Mouse (Mus musculus): ENCODE data around the gene Ankrd50.

DNA sequence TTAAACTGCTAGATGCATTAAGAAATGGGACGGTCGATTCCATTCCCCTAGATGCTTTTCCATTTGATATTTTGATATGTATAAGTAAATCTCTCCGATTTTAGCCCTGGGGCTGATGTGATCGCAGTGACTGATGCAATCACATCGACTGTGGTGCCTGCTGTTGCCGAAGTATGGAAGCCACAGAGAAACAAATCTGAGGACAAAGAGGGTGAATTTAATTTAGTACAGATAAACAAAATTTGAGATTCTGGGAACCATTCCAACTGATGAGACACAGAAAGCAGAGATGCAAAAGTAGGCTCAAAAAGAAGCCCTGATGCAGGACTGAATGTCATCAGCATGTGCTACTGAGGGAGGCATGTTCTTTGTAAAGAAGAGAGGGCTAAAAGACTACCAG lies 49.6 kb upstream of the Ankrd50 start:
- TF ChIP-seq CTCF (IDR thresholded peaks at IDR 0.05; ENCODE audit: borderline replicate concordance, insufficient read depth, low read length) (no peak), POLR2A (IDR thresholded peaks at IDR 0.05; ENCODE audit: low read depth, low read length) (no peak)
